Mouse (Mus musculus): ENCODE results near the gene Pdia4. TPM values are rescaled to one million over a fixed set of nuclear protein-coding genes. Genes with fewer than 3 reads are reported as not detected.

Gene Pdia4
- polyA plus RNA-seq, 1 experiment from 2014 or later, result 147 TPM

DNA sequence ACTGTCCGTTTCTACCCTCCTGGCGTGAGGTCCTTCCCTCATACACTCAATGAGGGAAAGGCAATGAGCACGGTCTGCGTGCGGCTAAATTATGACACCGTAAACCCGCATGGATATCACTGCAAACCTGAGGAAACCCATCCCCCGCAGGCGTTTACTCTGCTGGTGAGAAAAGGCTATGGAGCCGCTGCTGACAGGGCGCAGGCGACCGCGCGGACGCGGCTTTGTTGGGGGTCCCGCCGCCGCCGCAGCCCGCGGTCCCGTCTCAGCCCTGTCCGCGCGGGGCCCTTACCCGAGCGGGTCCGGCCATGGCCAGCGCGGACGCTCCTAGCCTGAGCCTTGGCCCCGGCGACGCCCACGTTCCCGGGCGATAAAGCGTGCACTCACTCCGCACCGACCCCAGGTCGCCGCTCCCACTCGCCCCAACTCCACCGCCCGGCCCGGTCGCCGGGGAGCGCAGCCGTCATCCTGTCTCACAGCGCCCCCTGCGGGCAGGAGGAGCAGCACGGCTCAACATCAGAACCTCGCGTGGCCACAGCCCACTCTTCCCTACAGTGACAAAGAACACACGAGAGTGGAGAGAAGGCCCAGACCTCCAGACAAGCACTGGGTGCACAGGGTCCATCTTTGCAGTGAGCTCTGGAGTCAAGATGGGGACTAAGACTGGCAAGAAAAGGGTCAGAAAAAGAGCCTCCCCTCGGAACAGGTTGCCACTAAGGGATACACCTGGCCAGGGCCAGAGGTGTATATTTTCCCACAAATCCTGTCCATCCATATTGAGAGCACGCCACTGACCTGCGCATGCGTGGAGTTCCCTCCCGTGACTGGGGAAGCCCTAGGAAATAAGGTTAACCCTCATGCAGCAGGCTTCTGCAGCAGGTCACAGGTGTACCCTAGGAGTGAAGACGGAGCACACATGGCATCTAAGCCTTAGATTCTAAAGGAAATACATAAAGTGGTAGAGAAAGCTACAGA, 17.2 kb upstream of the Pdia4 start, which contains the start of gene Zfp786:
Zfp786 (minus strand) TSS at position 764 of the 975 bp plus-strand sequence.
- H3K4me1 ChIP-seq, result peaks cover 23% of the 10 kb centered on the region
- H3K27ac ChIP-seq (replicated peaks), result peak within 1 kb of the TSS; percentile 96
- peak; percentile 95 for ATAC-seq (ENCODE audit: low FRiP score)
- peak within 1 kb of the TSS; percentile 71 for H3K4me3 ChIP-seq (replicated peaks)
- WGBS, result 2% methylated on average over 64 of the region's 64 CpGs
- H3K27me3 ChIP-seq (replicated peaks), result no peaks in the 10 kb centered on the region
- no peaks in the 10 kb centered on the region for H3K9me3 ChIP-seq (replicated peaks)
- H3K4me2 ChIP-seq, result peak within 1 kb of the TSS; percentile 57
- H3K36me3 ChIP-seq, result peaks cover 10% of the 10 kb centered on the region
- H3K9ac ChIP-seq (replicated peaks), result peak within 1 kb of the TSS; percentile 85

DNA sequence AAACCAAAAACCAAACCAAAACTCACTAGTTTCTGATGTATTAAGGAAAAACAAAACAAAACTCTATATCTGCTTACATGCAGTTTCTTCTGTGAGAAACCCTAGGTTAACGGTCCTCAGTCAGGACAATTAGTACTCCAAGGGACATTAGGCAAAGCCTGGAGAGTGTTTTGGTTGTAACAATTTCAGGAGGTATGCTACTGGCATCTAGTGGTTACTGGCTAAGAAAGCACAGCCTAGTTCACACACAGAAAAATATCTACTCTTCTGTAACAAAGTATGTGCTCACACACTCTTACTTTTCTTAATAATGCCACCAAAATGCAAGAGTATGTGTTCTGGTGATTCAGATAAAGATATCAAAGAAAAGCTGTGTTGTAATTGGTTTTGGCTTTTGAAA, 15.7 kb upstream of the Pdia4 start:
- peaks cover 24% of the 10 kb centered on the region for H3K36me3 ChIP-seq
- no peak for ATAC-seq (ENCODE audit: low FRiP score)
- H3K9ac ChIP-seq (replicated peaks), result peak overlapping the region; percentile 85; the same call in 1 of the 2 replicates
- no peaks in the 10 kb centered on the region for H3K9me3 ChIP-seq (replicated peaks)
- H3K27me3 ChIP-seq (replicated peaks), result no peaks in the 10 kb centered on the region
- H3K27ac ChIP-seq (replicated peaks), result peak overlapping the region; percentile 48; the same call in 1 of the 2 replicates
- 21% methylated on average over 1 of the region's 1 CpGs for WGBS
- H3K4me2 ChIP-seq, result peak overlapping the region; percentile 57
- H3K4me3 ChIP-seq (replicated peaks), result peak overlapping the region; percentile 71
- peaks cover 23% of the 10 kb centered on the region for H3K4me1 ChIP-seq

DNA sequence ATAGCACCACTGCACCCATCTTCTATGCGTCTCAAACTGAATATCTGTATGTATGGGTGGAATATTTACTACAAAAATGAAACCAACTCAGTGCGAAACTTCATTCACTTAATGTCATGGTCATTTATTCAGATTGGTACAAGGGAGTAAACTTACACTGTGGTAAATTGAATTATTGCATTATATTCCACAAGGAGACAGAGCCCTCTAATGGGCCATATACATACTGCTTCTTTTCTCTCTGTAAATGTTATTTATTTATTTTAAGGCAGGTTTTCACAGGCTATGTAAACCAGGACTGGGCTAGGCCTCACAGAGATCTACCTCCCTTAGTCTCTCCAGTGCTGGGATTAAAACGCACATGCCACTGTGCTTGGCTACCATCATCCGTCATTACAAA, 14.2 kb upstream of the Pdia4 start:
- no peak overlapping the region for H3K27ac ChIP-seq (replicated peaks)
- H3K36me3 ChIP-seq, result peaks cover 39% of the 10 kb centered on the region
- H3K9me3 ChIP-seq (replicated peaks), result no peaks in the 10 kb centered on the region
- peaks cover 23% of the 10 kb centered on the region for H3K4me1 ChIP-seq
- no peak overlapping the region for H3K4me2 ChIP-seq
- WGBS, result 90% methylated on average over 4 of the region's 4 CpGs
- H3K27me3 ChIP-seq (replicated peaks), result no peaks in the 10 kb centered on the region
- no peak overlapping the region for H3K4me3 ChIP-seq (replicated peaks)
- no peak for ATAC-seq (ENCODE audit: low FRiP score)
- no peak overlapping the region for H3K9ac ChIP-seq (replicated peaks)

DNA sequence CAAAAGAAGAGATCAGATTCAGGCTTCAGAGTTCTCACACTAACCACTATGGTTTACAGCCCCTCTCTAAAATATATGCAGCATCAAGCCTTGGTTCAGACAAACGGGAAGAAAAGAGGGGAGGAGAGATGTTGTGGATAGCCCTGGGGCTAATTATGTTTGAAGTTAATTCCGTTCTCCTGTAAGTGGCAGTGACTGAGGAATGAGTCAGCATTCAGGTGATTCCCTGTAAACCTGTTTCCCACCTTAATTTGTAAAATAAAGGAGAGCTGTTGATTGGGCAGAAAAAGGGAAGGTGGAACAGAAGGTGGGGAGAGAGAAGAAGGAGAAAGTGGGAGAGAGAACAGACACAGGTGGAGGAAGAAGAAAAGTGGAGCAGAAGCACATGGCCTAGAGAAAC, 11.0 kb upstream of the Pdia4 start:
- 48% methylated on average over 2 of the region's 2 CpGs for WGBS
- peaks cover 68% of the 10 kb centered on the region for H3K36me3 ChIP-seq

DNA sequence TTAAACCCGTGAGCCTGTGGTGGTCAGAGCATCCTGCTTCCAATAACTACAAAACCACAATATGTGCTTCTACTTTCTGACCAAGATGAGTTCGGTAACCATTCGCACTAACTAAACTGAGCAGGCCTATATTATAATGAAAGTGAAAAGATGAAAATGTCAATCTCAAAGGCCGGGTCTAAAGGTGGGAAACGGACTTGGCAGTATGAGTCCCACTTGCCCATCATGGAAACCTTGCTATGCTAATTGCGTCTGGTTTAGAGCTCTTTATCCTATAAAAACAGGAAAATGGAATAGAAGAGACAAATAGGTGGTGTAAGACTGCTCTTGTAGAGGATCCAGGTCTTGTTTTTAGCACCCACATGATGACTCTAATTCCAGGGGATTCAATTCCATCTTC, 8.5 kb upstream of the Pdia4 start:
- H3K27ac ChIP-seq (replicated peaks), result no peak overlapping the region
- no peak overlapping the region for H3K4me3 ChIP-seq (replicated peaks)
- no peak overlapping the region for H3K9ac ChIP-seq (replicated peaks)
- 0 out of 2 replicates have a peak, but pooled peaks cover 5% of the 10 kb centered on the region for H3K4me1 ChIP-seq
- ATAC-seq (ENCODE audit: low FRiP score), result no peak
- WGBS, result 96% methylated on average over 6 of the region's 6 CpGs
- no peaks in the 10 kb centered on the region for H3K27me3 ChIP-seq (replicated peaks)
- no peak overlapping the region for H3K4me2 ChIP-seq
- no peaks in the 10 kb centered on the region for H3K9me3 ChIP-seq (replicated peaks)
- H3K36me3 ChIP-seq, result peaks cover 81% of the 10 kb centered on the region

More for the DNA sequence above, 11.0 kb upstream of the Pdia4 start:
- Histone ChIP-seq H3K9me3 (replicated peaks) (no peaks in the 10 kb centered on the region), H3K9ac (replicated peaks) (no peak overlapping the region), H3K27ac (replicated peaks) (no peak overlapping the region), H3K4me1 (peaks cover 15% of the 10 kb centered on the region), H3K4me3 (replicated peaks) (no peak overlapping the region), H3K4me2 (no peak overlapping the region), H3K27me3 (replicated peaks) (no peaks in the 10 kb centered on the region)
- no peak for ATAC-seq (ENCODE audit: low FRiP score)

DNA sequence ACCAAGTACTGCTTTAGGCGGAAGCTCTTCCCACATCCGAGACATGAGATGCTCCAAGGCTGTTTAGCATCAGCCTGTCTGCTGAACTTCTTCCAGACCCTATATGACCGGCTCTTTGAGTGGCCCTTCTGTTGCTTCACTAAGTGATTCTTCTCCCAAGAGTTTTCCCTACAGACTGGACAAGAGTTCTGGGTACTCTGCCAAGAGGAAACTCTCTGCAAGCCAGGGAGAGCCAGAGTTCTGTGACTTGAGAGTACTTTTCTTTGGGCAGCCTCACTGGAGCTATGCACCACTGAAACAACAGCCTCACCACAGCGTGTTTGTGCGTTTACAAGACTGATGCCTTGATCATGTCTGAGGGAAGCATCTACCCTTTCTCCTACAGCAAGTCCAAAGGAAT, 8.0 kb upstream of the Pdia4 start:
- Histone ChIP-seq H3K9ac (replicated peaks) (no peak overlapping the region), H3K4me1 (no peaks in the 10 kb centered on the region), H3K27me3 (replicated peaks) (no peaks in the 10 kb centered on the region), H3K36me3 (peaks cover 80% of the 10 kb centered on the region), H3K27ac (replicated peaks) (no peak overlapping the region), H3K9me3 (replicated peaks) (no peaks in the 10 kb centered on the region), H3K4me2 (no peak overlapping the region), H3K4me3 (replicated peaks) (no peak overlapping the region)
- 95% methylated on average over 5 of the region's 5 CpGs for WGBS
- no peak for ATAC-seq (ENCODE audit: low FRiP score)

DNA sequence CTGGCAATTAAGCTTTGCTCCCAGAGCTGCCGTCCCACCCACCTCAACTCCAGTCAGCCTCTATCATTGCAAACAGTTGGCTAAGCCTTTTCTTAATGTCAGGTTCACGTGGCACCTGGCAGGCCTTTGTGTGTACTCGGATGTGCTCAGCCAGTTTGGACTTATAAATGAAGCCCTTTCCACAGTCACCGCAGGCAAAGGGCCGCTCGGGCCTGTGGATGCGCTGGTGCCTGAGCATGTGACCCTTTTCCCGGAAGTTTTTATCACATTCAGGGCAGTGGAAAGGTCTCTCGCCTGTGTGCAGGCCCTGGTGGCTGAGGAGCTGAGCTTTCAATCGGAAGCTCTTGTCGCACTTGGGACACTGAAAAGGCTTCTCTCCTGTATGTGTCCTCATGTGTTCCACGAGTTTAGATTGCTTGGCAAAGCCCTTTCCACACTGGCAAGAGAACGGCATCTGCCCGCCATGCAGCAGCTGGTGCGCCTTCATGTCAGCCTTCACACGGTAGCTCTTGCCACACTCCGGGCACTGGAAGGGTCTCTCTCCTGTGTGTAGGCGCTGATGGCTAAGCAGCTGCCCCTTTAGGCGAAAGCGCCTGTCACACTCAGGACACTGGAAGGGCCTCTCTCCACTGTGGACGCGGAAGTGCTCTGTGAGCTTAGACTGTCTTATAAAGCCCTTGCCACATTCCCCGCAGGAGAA, 6.5 kb upstream of the Pdia4 start:
- no peak overlapping the region for H3K4me3 ChIP-seq (replicated peaks)
- no peak overlapping the region for H3K27ac ChIP-seq (replicated peaks)
- no peak overlapping the region for H3K4me2 ChIP-seq
- H3K9ac ChIP-seq (replicated peaks), result no peak overlapping the region
- no peaks in the 10 kb centered on the region for H3K9me3 ChIP-seq (replicated peaks)
- peaks cover 69% of the 10 kb centered on the region for H3K36me3 ChIP-seq
- no peaks in the 10 kb centered on the region for H3K4me1 ChIP-seq
- WGBS, result 92% methylated on average over 23 of the region's 23 CpGs
- no peak for ATAC-seq (ENCODE audit: low FRiP score)
- H3K27me3 ChIP-seq (replicated peaks), result no peaks in the 10 kb centered on the region

DNA sequence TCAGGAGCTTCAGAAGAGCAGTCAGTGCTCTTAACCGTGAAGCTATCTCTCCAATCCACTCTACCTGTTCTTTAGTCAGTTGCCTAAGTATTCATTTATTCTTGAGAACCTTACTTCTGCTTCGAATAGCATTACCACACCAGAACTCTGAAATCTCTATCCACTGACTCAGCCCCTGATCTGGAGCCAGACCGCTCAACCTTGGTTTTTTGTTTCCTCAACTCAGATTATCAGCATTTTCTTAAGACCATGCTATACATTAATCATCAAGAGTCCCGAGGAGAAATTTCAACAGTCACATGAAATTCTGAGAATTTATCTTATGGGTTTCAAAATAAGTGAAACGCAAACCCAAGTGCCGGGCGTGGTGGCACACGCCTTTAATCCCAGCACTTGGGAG, 5.5 kb upstream of the Pdia4 start:
- Histone ChIP-seq H3K4me2 (no peak overlapping the region), H3K36me3 (peaks cover 58% of the 10 kb centered on the region), H3K9ac (replicated peaks) (no peak overlapping the region), H3K27ac (replicated peaks) (no peak overlapping the region), H3K4me1 (peaks cover 4% of the 10 kb centered on the region), H3K4me3 (replicated peaks) (no peak overlapping the region), H3K27me3 (replicated peaks) (no peaks in the 10 kb centered on the region), H3K9me3 (replicated peaks) (no peaks in the 10 kb centered on the region)
- 95% methylated on average over 8 of the region's 8 CpGs for WGBS
- no peak for ATAC-seq (ENCODE audit: low FRiP score)

DNA sequence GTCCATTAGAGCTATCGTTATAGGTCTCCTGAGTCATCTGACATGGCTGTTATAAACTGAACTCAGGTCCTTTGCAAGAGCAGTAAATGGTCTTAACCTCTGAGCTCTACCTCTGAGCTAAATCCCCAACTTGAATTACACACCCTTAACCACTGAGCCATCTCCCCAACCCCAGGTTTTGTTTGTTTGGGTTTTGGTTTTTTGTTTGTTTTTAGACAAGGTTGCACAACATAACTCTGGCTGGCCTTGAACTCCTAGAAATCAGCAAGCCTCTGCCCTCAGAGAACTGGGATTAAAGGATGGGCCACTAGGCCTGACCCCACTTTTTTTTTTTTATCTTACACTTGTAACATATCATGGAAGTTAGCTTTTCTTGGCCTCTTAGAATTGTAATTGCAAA, 2.9 kb upstream of the Pdia4 start:
- WGBS, result 74% methylated on average over 1 of the region's 1 CpGs
- ATAC-seq (ENCODE audit: low FRiP score), result no peak
- Histone ChIP-seq H3K4me2 (no peak overlapping the region), H3K4me3 (replicated peaks) (no peak overlapping the region), H3K9ac (replicated peaks) (no peak overlapping the region), H3K36me3 (peaks cover 35% of the 10 kb centered on the region), H3K4me1 (peaks cover 15% of the 10 kb centered on the region), H3K27me3 (replicated peaks) (no peaks in the 10 kb centered on the region), H3K27ac (replicated peaks) (no peak overlapping the region), H3K9me3 (replicated peaks) (no peaks in the 10 kb centered on the region)

DNA sequence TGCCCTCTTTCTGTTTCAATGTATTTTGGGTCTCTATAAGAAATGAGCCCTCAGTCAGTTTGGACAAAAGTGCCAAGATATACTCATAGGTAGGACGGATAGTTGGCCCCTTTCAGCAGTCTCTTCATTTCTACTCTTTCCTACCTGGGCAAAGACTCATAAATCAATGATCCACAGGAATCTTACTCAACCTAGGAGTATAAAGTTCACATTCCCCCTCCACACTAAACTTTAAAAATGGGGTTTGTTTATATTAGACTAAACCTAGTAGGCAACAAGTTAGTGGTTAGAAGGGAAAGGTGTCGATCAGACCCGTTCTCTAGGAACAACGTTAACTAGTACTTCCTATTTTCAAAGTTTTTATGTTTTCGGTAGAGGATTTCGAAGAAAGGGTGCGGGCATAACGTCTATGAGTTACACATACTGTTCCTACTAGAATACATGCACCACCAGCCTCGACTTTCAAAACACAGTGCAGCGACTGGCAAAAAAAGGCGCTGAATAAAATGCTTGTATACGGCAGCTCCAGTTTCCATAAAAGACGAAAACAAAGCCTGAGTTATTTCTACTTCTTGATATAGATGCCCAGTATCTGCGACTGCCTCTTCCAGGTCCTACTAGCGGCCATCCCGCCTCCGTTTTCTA, 837 bp downstream of the Pdia4 start:
- no peak for ATAC-seq (ENCODE audit: low FRiP score)
- Histone ChIP-seq H3K9ac (replicated peaks) (peak overlapping the region; percentile 97), H3K4me3 (replicated peaks) (peak overlapping the region; percentile 89), H3K36me3 (peaks cover 4% of the 10 kb centered on the region), H3K27me3 (replicated peaks) (no peaks in the 10 kb centered on the region), H3K4me1 (peaks cover 40% of the 10 kb centered on the region), H3K9me3 (replicated peaks) (no peaks in the 10 kb centered on the region), H3K4me2 (peak overlapping the region; percentile 74), H3K27ac (replicated peaks) (peak overlapping the region; percentile 94)
- WGBS, result 1% methylated on average over 17 of the region's 17 CpGs

DNA sequence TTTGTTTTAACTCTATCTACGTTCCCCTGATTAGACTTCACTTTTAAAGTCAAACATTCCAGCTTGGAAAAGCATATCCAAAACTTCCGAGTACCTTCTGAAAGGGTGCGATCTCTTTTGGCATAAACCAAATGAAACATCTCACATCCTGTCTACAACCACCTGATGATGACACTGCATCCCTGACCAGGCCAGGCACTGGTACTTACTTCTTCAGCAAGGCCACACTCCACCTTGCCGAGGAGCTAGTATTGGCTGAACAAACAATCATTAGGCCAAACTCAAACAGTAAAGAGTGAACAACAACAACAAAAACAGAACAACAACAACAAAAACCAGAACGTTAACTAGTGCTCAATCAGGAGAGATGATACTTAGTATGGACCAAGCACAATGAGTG, 1.9 kb downstream of the Pdia4 start:
- no peaks in the 10 kb centered on the region for H3K9me3 ChIP-seq (replicated peaks)
- H3K4me2 ChIP-seq, result peak overlapping the region; percentile 74
- 69% methylated on average over 5 of the region's 5 CpGs for WGBS
- ATAC-seq (ENCODE audit: low FRiP score), result no peak
- peaks cover 7% of the 10 kb centered on the region for H3K36me3 ChIP-seq
- peak overlapping the region; percentile 97 for H3K9ac ChIP-seq (replicated peaks)
- peak overlapping the region; percentile 89 for H3K4me3 ChIP-seq (replicated peaks)
- no peaks in the 10 kb centered on the region for H3K27me3 ChIP-seq (replicated peaks)
- peaks cover 40% of the 10 kb centered on the region for H3K4me1 ChIP-seq
- H3K27ac ChIP-seq (replicated peaks), result 0 out of 2 replicates have a peak overlapping the region, but pooled peaks have one; percentile 94

All from neural tube, embryonic 15.5 days (tissue).